Mouse (Mus musculus): ENCODE data around the gene Fbxw2. TPM values are rescaled to one million over a fixed set of nuclear protein-coding genes. Genes with fewer than 3 reads are reported as not detected.
"Not testable (repeated sequence)": the region's sequence is repeated elsewhere in the genome, so short reads cannot be mapped to it uniquely, and the experiment has no call there.

Gene Fbxw2
- polyA plus RNA-seq, 2 experiments = 30.8 to 38.6 TPM

DNA sequence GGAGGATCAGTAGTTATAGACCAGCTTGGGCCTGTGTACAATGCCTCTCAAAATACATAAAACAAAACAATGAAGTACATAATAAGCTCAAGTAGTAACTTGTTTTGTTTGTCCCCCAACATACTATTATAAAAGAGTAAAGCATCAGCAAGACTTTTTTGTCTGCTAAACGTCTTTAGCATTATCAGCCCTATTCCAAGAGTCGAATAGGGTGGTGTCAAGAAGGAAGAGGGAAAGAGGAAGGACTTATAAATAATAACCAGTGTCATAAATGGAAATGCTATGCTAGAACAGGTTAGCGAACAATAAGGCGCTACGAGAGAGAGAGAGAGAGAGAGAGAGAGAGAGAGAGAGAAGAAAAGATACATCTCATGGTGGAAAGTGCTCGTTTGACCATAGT is 55.2 kb downstream of the Fbxw2 start:
- no peaks in the 10 kb centered on the region for H3K9me3 ChIP-seq (ENCODE audit: control insufficient read depth, low read length)
- H3K36me3 ChIP-seq (replicated peaks; ENCODE audit: control insufficient read depth, insufficient read depth, low read depth) = peaks cover 35% of the 10 kb centered on the region
- H3K27me3 ChIP-seq (ENCODE audit: control insufficient read depth, insufficient read depth, low read length) = no peaks in the 10 kb centered on the region
- TF ChIP-seq CTCF (IDR thresholded peaks at IDR 0.05; ENCODE audit: low read depth) = no peak
- under 1% methylated on average over 6 of the region's 6 CpGs for WGBS (ENCODE audit: insufficient replicate concordance)
- DNase-seq (ENCODE audit: low read depth in 3 of 3, low spot score in 3 of 3) (no peak), ATAC-seq (ENCODE audit: insufficient read depth) (no peak)
- peak overlapping the region; percentile 93 for H3K9ac ChIP-seq (replicated peaks)
- H3K4me1 ChIP-seq (replicated peaks; ENCODE audit: control insufficient read depth in 2 of 2, insufficient read depth in 2 of 2, low read length in 1 of 2) = peaks cover 22% of the 10 kb centered on the region in 2 experiments
- H3K27ac ChIP-seq = peak overlapping the region; percentile 80
- peak overlapping the region; percentile 86 to 91 for H3K4me3 ChIP-seq (ENCODE audit: insufficient read depth in 1 of 2, low read depth in 2 of 2, low read length in 2 of 2)
- peak overlapping the region; percentile 86 for H3K4me2 ChIP-seq (ENCODE audit: low read depth)

DNA sequence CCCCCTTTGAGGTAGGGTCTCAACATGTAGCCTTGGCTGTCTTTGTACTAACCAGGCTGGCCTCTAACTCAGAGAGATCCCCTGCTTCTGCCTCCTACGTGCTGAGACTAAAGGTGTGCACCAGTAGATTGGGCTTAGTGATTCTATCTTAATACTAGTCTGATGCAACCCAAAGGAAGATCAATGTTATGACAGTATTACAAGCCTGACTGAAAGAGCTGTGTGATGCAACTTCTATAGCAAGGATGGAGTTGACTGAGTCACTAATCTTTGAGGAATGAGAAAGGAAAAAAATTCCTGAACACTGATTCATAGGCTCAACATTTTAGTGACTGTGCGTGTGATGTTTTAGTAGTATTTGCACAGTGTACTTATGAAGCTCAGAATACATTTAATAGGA is 56.1 kb downstream of the Fbxw2 start:
- H3K27me3 ChIP-seq (ENCODE audit: control insufficient read depth, insufficient read depth, low read length) = no peaks in the 10 kb centered on the region
- peaks cover 26% of the 10 kb centered on the region for H3K36me3 ChIP-seq (replicated peaks; ENCODE audit: control insufficient read depth, insufficient read depth, low read depth)
- ATAC-seq (ENCODE audit: insufficient read depth) = no peak
- no peak for DNase-seq (ENCODE audit: low read depth in 3 of 3, low spot score in 3 of 3)
- TF ChIP-seq CTCF (IDR thresholded peaks at IDR 0.05; ENCODE audit: low read depth) (no peak), EP300 (IDR thresholded peaks at IDR 0.05; ENCODE audit: low read depth) (no peak)
- peak overlapping the region; percentile 86 for H3K4me2 ChIP-seq (ENCODE audit: low read depth)
- 74% methylated on average over 2 of the region's 2 CpGs for WGBS (ENCODE audit: insufficient replicate concordance)
- H3K9me3 ChIP-seq (ENCODE audit: control insufficient read depth, low read length) = no peaks in the 10 kb centered on the region
- peaks cover 15 to 18% of the 10 kb centered on the region in 2 experiments for H3K4me1 ChIP-seq (replicated peaks; ENCODE audit: control insufficient read depth in 2 of 2, insufficient read depth in 2 of 2, low read length in 1 of 2)
- H3K27ac ChIP-seq = no peak overlapping the region; the same call in 1 of the 2 replicates
- no peak overlapping the region for H3K9ac ChIP-seq (replicated peaks)
- H3K4me3 ChIP-seq (ENCODE audit: insufficient read depth in 1 of 2, low read depth in 2 of 2, low read length in 2 of 2) = peak overlapping the region in 1 of 2 experiments; percentile 86; a peak in 1 of 4 replicates

- no peaks in the 10 kb centered on the region for H3K36me3 ChIP-seq (replicated peaks; ENCODE audit: control insufficient read depth, insufficient read depth, low read depth)
- ATAC-seq (ENCODE audit: insufficient read depth) = no peak
- H3K9me3 ChIP-seq (ENCODE audit: control insufficient read depth, low read length) = no peaks in the 10 kb centered on the region
- TF ChIP-seq EP300 (IDR thresholded peaks at IDR 0.05; ENCODE audit: low read depth) = no peak
- no peak for TF ChIP-seq CTCF (IDR thresholded peaks at IDR 0.05; ENCODE audit: low read depth)
- no peaks in the 10 kb centered on the region for H3K27me3 ChIP-seq (ENCODE audit: control insufficient read depth, insufficient read depth, low read length)
- no peak overlapping the region for H3K4me3 ChIP-seq (ENCODE audit: insufficient read depth in 1 of 2, low read depth in 2 of 2, low read length in 2 of 2)
- H3K27ac ChIP-seq = no peak overlapping the region
- 68% methylated on average over 12 of the region's 12 CpGs for WGBS (ENCODE audit: insufficient replicate concordance)
- no peak overlapping the region for H3K4me2 ChIP-seq (ENCODE audit: low read depth)
- no peak for DNase-seq (ENCODE audit: low read depth in 3 of 3, low spot score in 3 of 3)
- H3K9ac ChIP-seq (replicated peaks) = no peak overlapping the region
- H3K4me1 ChIP-seq (replicated peaks; ENCODE audit: control insufficient read depth in 2 of 2, insufficient read depth in 2 of 2, low read length in 1 of 2) = peaks cover 23 to 25% of the 10 kb centered on the region in 2 experiments
These were observed 61.3 kb downstream of the Fbxw2 start for GRCm38 (mm10) chr2:34764801-34765200.

DNA sequence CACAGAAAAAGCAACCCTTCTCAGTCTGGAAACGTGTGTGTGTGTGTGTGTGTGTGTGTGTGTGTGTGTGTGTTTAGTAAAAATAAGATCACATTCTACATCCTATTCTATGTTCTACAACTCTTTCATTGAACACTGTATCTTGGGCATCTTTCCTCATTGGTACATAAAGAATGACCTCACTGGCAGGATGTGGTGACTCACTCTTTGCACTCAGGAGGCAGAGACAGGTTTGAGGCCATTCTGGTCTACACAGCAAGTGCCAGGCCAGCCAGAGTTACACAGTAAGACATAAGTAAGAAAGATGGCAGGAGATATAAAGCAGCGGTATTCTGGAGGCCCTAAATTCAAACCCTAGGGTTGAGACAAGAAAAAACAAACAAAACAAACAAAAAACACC is 63.2 kb downstream of the Fbxw2 start:
- no peak for TF ChIP-seq CTCF (IDR thresholded peaks at IDR 0.05; ENCODE audit: low read depth)
- TF ChIP-seq EP300 (IDR thresholded peaks at IDR 0.05; ENCODE audit: low read depth) = no peak
- ATAC-seq (ENCODE audit: insufficient read depth) (no peak), DNase-seq (ENCODE audit: low read depth in 3 of 3, low spot score in 3 of 3) (no peak)
- peaks cover 23 to 25% of the 10 kb centered on the region in 2 experiments for H3K4me1 ChIP-seq (replicated peaks; ENCODE audit: control insufficient read depth in 2 of 2, insufficient read depth in 2 of 2, low read length in 1 of 2)
- no peaks in the 10 kb centered on the region for H3K27me3 ChIP-seq (ENCODE audit: control insufficient read depth, insufficient read depth, low read length)
- WGBS (ENCODE audit: insufficient replicate concordance) = 46% methylated on average over 2 of the region's 2 CpGs
- H3K4me3 ChIP-seq (ENCODE audit: insufficient read depth in 1 of 2, low read depth in 2 of 2, low read length in 2 of 2) = no peak overlapping the region
- no peaks in the 10 kb centered on the region for H3K36me3 ChIP-seq (replicated peaks; ENCODE audit: control insufficient read depth, insufficient read depth, low read depth)
- H3K9ac ChIP-seq (replicated peaks) = peak overlapping the region; percentile 16
- H3K9me3 ChIP-seq (ENCODE audit: control insufficient read depth, low read length) = no peaks in the 10 kb centered on the region
- H3K4me2 ChIP-seq (ENCODE audit: low read depth) = peak overlapping the region; percentile 3; the same call in 1 of the 2 replicates
- H3K27ac ChIP-seq = peak overlapping the region; percentile 80

- Histone ChIP-seq H3K9me3 (ENCODE audit: control insufficient read depth, low read length) (no peaks in the 10 kb centered on the region), H3K9ac (replicated peaks) (peak overlapping the region; percentile 23), H3K4me1 (replicated peaks; ENCODE audit: control insufficient read depth in 2 of 2, insufficient read depth in 2 of 2, low read length in 1 of 2) (peaks cover 23 to 25% of the 10 kb centered on the region in 2 experiments), H3K36me3 (replicated peaks; ENCODE audit: control insufficient read depth, insufficient read depth, low read depth) (no peaks in the 10 kb centered on the region), H3K4me2 (ENCODE audit: low read depth) (peak overlapping the region; percentile 45), H3K27me3 (ENCODE audit: control insufficient read depth, insufficient read depth, low read length) (no peaks in the 10 kb centered on the region), H3K4me3 (ENCODE audit: insufficient read depth in 1 of 2, low read depth in 2 of 2, low read length in 2 of 2) (no peak overlapping the region), H3K27ac (peak overlapping the region; percentile 80)
- TF ChIP-seq EP300 (IDR thresholded peaks at IDR 0.05; ENCODE audit: low read depth) (peak; percentile 91), CTCF (IDR thresholded peaks at IDR 0.05; ENCODE audit: low read depth) (no peak)
- DNase-seq (ENCODE audit: low read depth in 3 of 3, low spot score in 3 of 3) = peak in 2 of 3 experiments; percentile 56 to 72
- WGBS (ENCODE audit: insufficient replicate concordance) = 26% methylated on average over 2 of the region's 2 CpGs
- ATAC-seq (ENCODE audit: insufficient read depth) = peak; percentile 94
These were observed 63.9 kb downstream of the Fbxw2 start for GRCm38 (mm10) chr2:34762174-34762573.

GRCm38 (mm10) chr2:34761272-34761671 is 64.8 kb downstream of the Fbxw2 start:
- not testable (repeated sequence) for DNase-seq (ENCODE audit: low read depth in 3 of 3, low spot score in 3 of 3)

More at GRCm38 (mm10) chr2:34761272-34761671, 64.8 kb downstream of the Fbxw2 start:
- not testable (repeated sequence) for H3K9me3 ChIP-seq (ENCODE audit: control insufficient read depth, low read length); H3K36me3 ChIP-seq (replicated peaks; ENCODE audit: control insufficient read depth, insufficient read depth, low read depth); H3K4me3 ChIP-seq (ENCODE audit: insufficient read depth in 1 of 2, low read depth in 2 of 2, low read length in 2 of 2); H3K27me3 ChIP-seq (ENCODE audit: control insufficient read depth, insufficient read depth, low read length); H3K4me2 ChIP-seq (ENCODE audit: low read depth); H3K9ac ChIP-seq (replicated peaks)
- peak; percentile 49; the same call in 1 of the 2 replicates for ATAC-seq (ENCODE audit: insufficient read depth)
- Histone ChIP-seq H3K4me1 (replicated peaks; ENCODE audit: control insufficient read depth in 2 of 2, insufficient read depth in 2 of 2, low read length in 1 of 2) (peaks cover 23 to 25% of the 10 kb centered on the region in 2 experiments), H3K27ac (peak overlapping the region; percentile 80)
- 74% methylated on average over 5 of the region's 5 CpGs for WGBS (ENCODE audit: insufficient replicate concordance)

Data from liver, embryonic 14.5 days (tissue).